Mouse (Mus musculus): ENCODE measurements around the gene Itga10. TPM values are rescaled to one million over a fixed set of nuclear protein-coding genes. Genes with fewer than 3 reads are reported as not detected.
"Not testable (repeated sequence)": the region's sequence is repeated elsewhere in the genome, so short reads cannot be mapped to it uniquely, and the experiment has no call there.

Gene Itga10
- polyA plus RNA-seq, 1 experiment from 2014 or later, result 0.31 TPM

GRCm38 (mm10) chr3:96647365-96647764, 2.0 kb downstream of the Itga10 start:
- H3K27ac ChIP-seq (ENCODE audit: low read length), result no peak overlapping the region
- H3K4me1 ChIP-seq (ENCODE audit: insufficient read depth, low read depth, low read length), result no peaks in the 10 kb centered on the region
- ATAC-seq (no peak), DNase-seq (ENCODE audit: low spot score) (no peak)
- no peaks in the 10 kb centered on the region for H3K27me3 ChIP-seq (replicated peaks; ENCODE audit: insufficient read depth, low read length)
- 90% methylated on average over 3 of the region's 3 CpGs for WGBS
- no peaks in the 10 kb centered on the region for H3K9me3 ChIP-seq (ENCODE audit: low read length)
- no peak overlapping the region for H3K9ac ChIP-seq (replicated peaks; ENCODE audit: low read depth)
- H3K36me3 ChIP-seq (ENCODE audit: insufficient read depth, low read length), result no peaks in the 10 kb centered on the region
- no peak overlapping the region for H3K4me3 ChIP-seq (ENCODE audit: low read depth, low read length)
- TF ChIP-seq CTCF (IDR thresholded peaks at IDR 0.05), result no peak
- TF ChIP-seq EP300 (IDR thresholded peaks at IDR 0.05), result no peak
- no peak overlapping the region for H3K4me2 ChIP-seq (replicated peaks; ENCODE audit: low read depth, low read length)

DNA sequence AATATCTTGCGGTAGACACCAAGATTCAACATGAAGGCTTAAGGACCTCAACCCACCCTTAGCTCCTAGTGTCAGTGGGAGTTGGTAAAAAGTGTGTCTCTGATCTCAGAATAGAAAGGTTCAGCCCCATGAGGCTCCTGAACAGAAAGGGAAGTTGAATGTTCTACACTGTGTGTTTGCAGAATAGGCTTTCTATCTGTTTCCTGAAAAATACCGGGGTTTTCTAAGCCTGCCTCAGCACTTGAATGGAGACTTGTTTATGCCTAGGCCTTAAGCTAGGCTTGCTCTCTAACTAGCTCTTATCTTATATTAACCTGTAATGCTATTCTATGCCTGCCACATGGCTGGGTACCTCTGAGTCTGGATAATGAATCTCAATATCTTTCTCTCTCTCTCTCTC, 15.5 kb downstream of the Itga10 start:
- WGBS, result 82% methylated on average over 2 of the region's 2 CpGs
- TF ChIP-seq EP300 (IDR thresholded peaks at IDR 0.05) (no peak), CTCF (IDR thresholded peaks at IDR 0.05) (no peak)
- Histone ChIP-seq H3K27ac (ENCODE audit: low read length) (no peak overlapping the region), H3K4me1 (ENCODE audit: insufficient read depth, low read depth, low read length) (0 out of 2 replicates have a peak, but pooled peaks cover 4% of the 10 kb centered on the region), H3K9me3 (ENCODE audit: low read length) (no peaks in the 10 kb centered on the region), H3K27me3 (replicated peaks; ENCODE audit: insufficient read depth, low read length) (no peaks in the 10 kb centered on the region), H3K4me3 (ENCODE audit: low read depth, low read length) (no peak overlapping the region), H3K4me2 (replicated peaks; ENCODE audit: low read depth, low read length) (no peak overlapping the region), H3K36me3 (ENCODE audit: insufficient read depth, low read length) (no peaks in the 10 kb centered on the region), H3K9ac (replicated peaks; ENCODE audit: low read depth) (no peak overlapping the region)
- ATAC-seq (no peak), DNase-seq (ENCODE audit: low spot score) (no peak)

- no peaks in the 10 kb centered on the region for H3K27me3 ChIP-seq (replicated peaks; ENCODE audit: insufficient read depth, low read length)
- ATAC-seq (no peak), DNase-seq (ENCODE audit: low spot score) (no peak)
- no peak for TF ChIP-seq CTCF (IDR thresholded peaks at IDR 0.05)
- TF ChIP-seq EP300 (IDR thresholded peaks at IDR 0.05), result no peak
- H3K4me1 ChIP-seq (ENCODE audit: insufficient read depth, low read depth, low read length), result 0 out of 2 replicates have a peak, but pooled peaks cover 4% of the 10 kb centered on the region
- no peaks in the 10 kb centered on the region for H3K9me3 ChIP-seq (ENCODE audit: low read length)
- H3K4me3 ChIP-seq (ENCODE audit: low read depth, low read length), result no peak overlapping the region
- WGBS, result 45% methylated on average over 8 of the region's 8 CpGs
- H3K27ac ChIP-seq (ENCODE audit: low read length), result peak overlapping the region; percentile 38; the same call in 1 of the 2 replicates
- H3K4me2 ChIP-seq (replicated peaks; ENCODE audit: low read depth, low read length), result peak overlapping the region; percentile 54
- H3K9ac ChIP-seq (replicated peaks; ENCODE audit: low read depth), result no peak overlapping the region
- no peaks in the 10 kb centered on the region for H3K36me3 ChIP-seq (ENCODE audit: insufficient read depth, low read length)
Observed at GRCm38 (mm10) chr3:96662731-96663316, 17.4 kb downstream of the Itga10 start.

GRCm38 (mm10) chr3:96663432-96664239, 18.3 kb downstream of the Itga10 start:
- no peaks in the 10 kb centered on the region for H3K9me3 ChIP-seq (ENCODE audit: low read length)

GRCm38 (mm10) chr3:96665732-96666363, 20.5 kb downstream of the Itga10 start:
- not testable (repeated sequence) for H3K4me1 ChIP-seq (ENCODE audit: insufficient read depth, low read depth, low read length); H3K9ac ChIP-seq (replicated peaks; ENCODE audit: low read depth); H3K4me2 ChIP-seq (replicated peaks; ENCODE audit: low read depth, low read length); DNase-seq (ENCODE audit: low spot score); H3K4me3 ChIP-seq (ENCODE audit: low read depth, low read length); H3K9me3 ChIP-seq (ENCODE audit: low read length); ATAC-seq; H3K36me3 ChIP-seq (ENCODE audit: insufficient read depth, low read length); H3K27me3 ChIP-seq (replicated peaks; ENCODE audit: insufficient read depth, low read length); H3K27ac ChIP-seq (ENCODE audit: low read length)
- WGBS, result 83% methylated on average over 6 of the region's 7 CpGs

More at GRCm38 (mm10) chr3:96663432-96664239, 18.3 kb downstream of the Itga10 start:
- peak; percentile 92 for DNase-seq (ENCODE audit: low spot score)
- 0 out of 2 replicates have a peak, but pooled peaks cover 4% of the 10 kb centered on the region for H3K4me1 ChIP-seq (ENCODE audit: insufficient read depth, low read depth, low read length)
- H3K27me3 ChIP-seq (replicated peaks; ENCODE audit: insufficient read depth, low read length), result no peaks in the 10 kb centered on the region
- 4% methylated on average over 15 of the region's 18 CpGs for WGBS
- TF ChIP-seq EP300 (IDR thresholded peaks at IDR 0.05) (peak; percentile 89), CTCF (IDR thresholded peaks at IDR 0.05) (peak; percentile 82)
- H3K4me3 ChIP-seq (ENCODE audit: low read depth, low read length), result 0 out of 2 replicates have a peak overlapping the region, but pooled peaks have one; percentile 16
- ATAC-seq, result peak; percentile 95
- peak overlapping the region; percentile 34 for H3K9ac ChIP-seq (replicated peaks; ENCODE audit: low read depth)
- peak overlapping the region; percentile 38; the same call in 1 of the 2 replicates for H3K27ac ChIP-seq (ENCODE audit: low read length)
- peak overlapping the region; percentile 54 for H3K4me2 ChIP-seq (replicated peaks; ENCODE audit: low read depth, low read length)
- no peaks in the 10 kb centered on the region for H3K36me3 ChIP-seq (ENCODE audit: insufficient read depth, low read length)

- no peak overlapping the region for H3K9ac ChIP-seq (replicated peaks; ENCODE audit: low read depth)
- H3K4me1 ChIP-seq (ENCODE audit: insufficient read depth, low read depth, low read length), result 0 out of 2 replicates have a peak, but pooled peaks cover 9% of the 10 kb centered on the region
- WGBS, result 88% methylated on average over 5 of the region's 5 CpGs
- no peaks in the 10 kb centered on the region for H3K27me3 ChIP-seq (replicated peaks; ENCODE audit: insufficient read depth, low read length)
- no peaks in the 10 kb centered on the region for H3K36me3 ChIP-seq (ENCODE audit: insufficient read depth, low read length)
- ATAC-seq (no peak), DNase-seq (ENCODE audit: low spot score) (no peak)
- TF ChIP-seq CTCF (IDR thresholded peaks at IDR 0.05), result no peak
- TF ChIP-seq EP300 (IDR thresholded peaks at IDR 0.05), result no peak
- no peak overlapping the region for H3K4me3 ChIP-seq (ENCODE audit: low read depth, low read length)
- H3K27ac ChIP-seq (ENCODE audit: low read length), result no peak overlapping the region
- H3K4me2 ChIP-seq (replicated peaks; ENCODE audit: low read depth, low read length), result no peak overlapping the region
- no peaks in the 10 kb centered on the region for H3K9me3 ChIP-seq (ENCODE audit: low read length)
Observed at GRCm38 (mm10) chr3:96666916-96667315, 21.5 kb downstream of the Itga10 start.
